Mouse (Mus musculus): Measurements from ENCODE around the gene Ablim1. TPM values are rescaled to one million over a fixed set of nuclear protein-coding genes. Genes with fewer than 3 reads are reported as not detected.
A peak's percentile ranks its signal among the peaks of the same experiment; 100 is the strongest.
"Not testable (repeated sequence)": the region's sequence is repeated elsewhere in the genome, so short reads cannot be mapped to it uniquely, and the experiment has no call there.

Ablim1 gene
- total and polyA plus RNA-seq, 3 experiments: 15.8 to 39.9 (median 33.6) TPM

- DNase-seq: peak; percentile 57
Measured at GRCm38 (mm10) chr19:57152357-57152756, 162.4 kb downstream of the Ablim1 start.

- DNase-seq: no peak
Measured at GRCm38 (mm10) chr19:57151504-57151903, 163.2 kb downstream of the Ablim1 start.

- DNase-seq: peak; percentile 39
Measured at GRCm38 (mm10) chr19:57150275-57150674, 164.4 kb downstream of the Ablim1 start.

GRCm38 (mm10) chr19:57147746-57148145 lies 167.0 kb downstream of the Ablim1 start:
- DNase-seq: no peak

- no peak for DNase-seq
Measured at GRCm38 (mm10) chr19:57146936-57147335, 167.8 kb downstream of the Ablim1 start.

- DNase-seq: no peak
Measured at GRCm38 (mm10) chr19:57143646-57144045, 171.1 kb downstream of the Ablim1 start.

GRCm38 (mm10) chr19:57141756-57142461 lies 172.8 kb downstream of the Ablim1 start:
- DNase-seq: no peak

- no peak for DNase-seq
Measured at GRCm38 (mm10) chr19:57140874-57141273, 173.8 kb downstream of the Ablim1 start.

GRCm38 (mm10) chr19:57140071-57140470 lies 174.6 kb downstream of the Ablim1 start:
- DNase-seq: no peak

- DNase-seq: no peak
Measured at GRCm38 (mm10) chr19:57138909-57139617, 175.7 kb downstream of the Ablim1 start.

- no peak for DNase-seq
Measured at GRCm38 (mm10) chr19:57138469-57138868, 176.2 kb downstream of the Ablim1 start.

GRCm38 (mm10) chr19:57138045-57138444 lies 176.7 kb downstream of the Ablim1 start:
- no peak for DNase-seq

GRCm38 (mm10) chr19:57136228-57136627 lies 178.5 kb downstream of the Ablim1 start:
- DNase-seq: peak; percentile 79

GRCm38 (mm10) chr19:57135654-57136053 lies 179.1 kb downstream of the Ablim1 start:
- DNase-seq: not testable (repeated sequence)

- DNase-seq: no peak
Measured at GRCm38 (mm10) chr19:57134654-57135348, 179.9 kb downstream of the Ablim1 start.

GRCm38 (mm10) chr19:57132916-57133520 lies 181.7 kb downstream of the Ablim1 start:
- no peak for DNase-seq

GRCm38 (mm10) chr19:57132281-57132680 lies 182.4 kb downstream of the Ablim1 start:
- no peak for DNase-seq

GRCm38 (mm10) chr19:57131366-57131765 lies 183.4 kb downstream of the Ablim1 start:
- DNase-seq: no peak

- no peak for DNase-seq
Measured at GRCm38 (mm10) chr19:57130591-57130990, 184.1 kb downstream of the Ablim1 start.

GRCm38 (mm10) chr19:57129729-57130128 lies 185.0 kb downstream of the Ablim1 start:
- no peak for DNase-seq

- DNase-seq: no peak
Measured at GRCm38 (mm10) chr19:57128037-57128436, 186.7 kb downstream of the Ablim1 start.

GRCm38 (mm10) chr19:57127523-57127922 lies 187.2 kb downstream of the Ablim1 start:
- no peak for DNase-seq

All from adrenal gland, adult 2 months (tissue).